Mouse (Mus musculus): ENCODE data around the gene Atp6v0e. TPM values are rescaled to one million over a fixed set of nuclear protein-coding genes. Genes with fewer than 3 reads are reported as not detected.

Gene Atp6v0e
- polyA plus RNA-seq, 1 experiment from 2014 or later = 140 TPM

Other genes starting within 250 kb of the Atp6v0e start
- gene Neurl1b, start 248.4 kb upstream of the Atp6v0e start, polyA plus RNA-seq (2015; fragmentation: Nextera tagmentation; extraction: Ambion mirVana) = 2.7 and 2.9 TPM in 2 replicates
- gene Ergic1, start 101.7 kb upstream of the Atp6v0e start, polyA plus RNA-seq (2015; fragmentation: Nextera tagmentation; extraction: Ambion mirVana) = 90.4 and 98.7 TPM in 2 replicates
- gene Dusp1, start 101.1 kb upstream of the Atp6v0e start, polyA plus RNA-seq (2015; fragmentation: Nextera tagmentation; extraction: Ambion mirVana) = 46.3 and 50.0 TPM in 2 replicates
- 14.9 and 16.8 TPM in 2 replicates for gene Crebrf, start 52.4 kb downstream of the Atp6v0e start, polyA plus RNA-seq (2015; fragmentation: Nextera tagmentation; extraction: Ambion mirVana)
- gene Bnip1, start 117.8 kb downstream of the Atp6v0e start, polyA plus RNA-seq (2015; fragmentation: Nextera tagmentation; extraction: Ambion mirVana) = 51.0 and 54.5 TPM in 2 replicates
- gene Nkx2-5, start 181.8 kb downstream of the Atp6v0e start, polyA plus RNA-seq (2015; fragmentation: Nextera tagmentation; extraction: Ambion mirVana) = 0.59 TPM in 1 of 2 replicates, not detected in the other

Data from forebrain, embryonic 15.5 days (tissue).